Mouse (Mus musculus): Measurements from ENCODE around the gene Nat14.
A peak's percentile ranks its signal among the peaks of the same experiment; 100 is the strongest.

Nat14 gene

DNA sequence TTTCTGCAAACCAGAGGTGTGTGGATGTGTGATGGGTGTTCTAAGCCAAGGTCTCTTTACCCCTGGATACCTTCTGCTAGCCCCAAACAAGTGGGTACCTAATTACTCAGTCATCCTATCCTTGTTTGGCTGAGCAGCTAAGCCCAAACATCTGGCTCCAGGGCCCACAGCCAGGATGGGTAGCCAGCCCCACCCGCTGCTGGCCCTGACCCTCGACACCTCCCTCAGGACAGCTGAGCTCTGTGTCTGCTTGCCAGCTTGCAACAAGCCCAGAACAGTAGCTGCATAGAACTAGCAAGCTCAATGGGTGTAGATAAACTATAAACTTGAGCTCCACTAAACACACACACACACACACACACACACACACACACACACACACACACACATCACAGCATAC is 26.0 kb downstream of the Nat14 start:
- peak; percentile 72 for DNase-seq (ENCODE audit: low read depth, low spot score)

- no peak for DNase-seq (ENCODE audit: low read depth, low spot score)
Measured at GRCm38 (mm10) chr7:4948386-4948785, 26.6 kb downstream of the Nat14 start.

DNA sequence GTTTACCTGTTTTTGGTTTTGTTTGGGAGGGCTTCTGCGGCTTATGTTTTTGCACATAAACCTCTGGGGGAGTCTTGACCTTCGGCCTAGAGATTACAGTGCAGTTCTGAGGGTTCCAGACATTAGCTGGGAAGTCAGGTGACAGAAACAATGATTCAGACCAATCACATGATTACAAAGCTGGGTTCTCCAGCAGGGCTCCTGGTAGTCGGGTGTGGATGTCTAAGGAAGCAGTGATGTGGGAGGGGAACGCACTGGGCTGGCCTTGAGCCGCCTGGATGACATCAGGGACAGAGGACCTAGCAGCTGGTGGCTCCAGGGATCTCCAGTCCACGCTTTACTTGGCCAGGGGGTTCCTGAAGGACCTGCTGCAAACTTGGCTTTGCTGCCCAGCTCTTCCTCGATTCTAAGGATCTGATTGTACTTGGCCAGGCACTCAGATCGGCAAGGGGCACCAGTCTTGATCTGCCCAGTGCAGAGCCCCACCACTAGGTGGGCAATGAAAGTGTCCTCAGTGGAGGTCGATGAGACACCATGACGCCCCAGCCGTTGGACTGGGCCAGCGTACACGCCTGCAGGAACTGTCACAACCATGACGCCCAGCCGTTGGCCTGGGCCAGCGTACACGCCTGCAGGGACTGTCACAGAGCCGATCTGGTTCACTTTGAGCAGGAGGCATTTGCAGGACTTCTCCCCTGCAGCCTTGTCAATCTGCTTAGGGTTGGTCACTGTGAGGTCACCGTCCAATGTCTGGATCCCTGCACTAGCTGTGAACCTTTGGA is 28.9 kb downstream of the Nat14 start:
- DNase-seq (ENCODE audit: low read depth, low spot score) = no peak

GRCm38 (mm10) chr7:4953815-4954445 is 32.1 kb downstream of the Nat14 start:
- no peak for DNase-seq (ENCODE audit: low read depth, low spot score)

DNA sequence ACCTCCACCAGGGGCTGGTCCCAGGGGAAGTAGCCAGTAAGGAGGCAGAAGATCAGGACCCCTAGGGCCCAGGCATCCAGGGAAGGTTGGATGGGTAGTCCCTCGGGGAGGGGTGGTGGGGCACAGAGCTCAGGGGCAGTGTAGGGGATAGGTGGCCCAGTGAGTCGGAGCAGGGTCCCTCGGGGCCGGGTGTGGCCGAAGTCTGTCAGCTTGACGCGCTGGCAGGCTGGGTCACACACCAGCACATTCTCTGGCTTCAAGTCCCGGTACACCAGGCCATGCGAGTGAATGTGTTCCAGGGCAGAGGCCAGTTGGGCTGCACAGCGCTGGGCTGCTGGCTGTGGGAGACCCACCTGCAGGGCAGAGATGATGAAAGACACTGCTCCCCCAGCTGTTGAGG is 35.5 kb downstream of the Nat14 start:
- no peak for DNase-seq (ENCODE audit: low read depth, low spot score)

- no peak for DNase-seq (ENCODE audit: low read depth, low spot score)
Measured at GRCm38 (mm10) chr7:4963527-4963926, 41.7 kb downstream of the Nat14 start.

DNA sequence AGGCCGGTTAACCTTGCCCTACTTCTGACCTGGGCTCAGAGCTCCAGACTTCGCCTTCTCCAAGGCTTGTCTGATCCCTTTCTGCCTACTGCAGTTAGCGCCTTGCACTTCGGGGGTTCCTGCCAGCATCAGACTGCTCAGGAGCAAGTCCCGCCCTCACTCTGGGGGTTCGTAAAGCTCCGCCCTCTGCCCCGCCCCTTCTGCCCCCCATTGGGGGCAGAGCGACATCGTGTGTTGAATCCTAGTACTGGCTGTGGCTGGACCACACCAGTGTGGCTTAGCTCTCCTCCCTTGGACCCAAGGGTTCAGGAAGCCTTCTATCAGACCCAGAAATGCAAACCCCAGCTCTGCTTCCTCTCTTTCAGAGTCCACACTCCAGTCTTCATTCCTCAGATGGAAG is 42.4 kb downstream of the Nat14 start, which contains the start of gene Sbk2:
Gene Sbk2 (minus strand): TSS at position 135 of the 400 bp plus-strand sequence.
- DNase-seq (ENCODE audit: low read depth, low spot score) = peak; percentile 82

- no peak for DNase-seq (ENCODE audit: low read depth, low spot score)
Measured at GRCm38 (mm10) chr7:4964988-4965387, 43.2 kb downstream of the Nat14 start.

GRCm38 (mm10) chr7:4971068-4971467 is 49.2 kb downstream of the Nat14 start, which contains the start of gene Sbk3:
Gene Sbk3, minus strand, starts transcription at chr7:4971168.
- no peak for DNase-seq (ENCODE audit: low read depth, low spot score)

DNA sequence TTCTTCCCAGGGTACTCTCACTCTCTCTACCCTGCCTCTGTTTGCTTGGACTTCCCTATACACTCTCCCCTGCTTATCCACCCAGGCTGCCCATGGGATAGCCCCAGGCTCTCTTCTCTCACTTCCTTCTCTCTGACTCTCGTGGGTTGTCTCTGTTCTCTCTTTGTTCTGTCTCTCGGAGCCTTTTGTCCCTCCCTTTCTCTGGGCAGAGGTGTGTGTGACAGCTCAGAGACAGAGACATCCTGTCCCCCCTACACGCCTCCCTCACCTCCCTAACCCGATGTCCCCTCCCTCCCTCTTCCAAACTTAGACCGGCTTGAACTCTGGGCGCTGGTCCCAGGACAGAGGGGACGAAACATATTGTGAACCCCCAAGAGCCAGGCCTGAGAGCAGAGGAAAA is 49.9 kb downstream of the Nat14 start:
- no peak for DNase-seq (ENCODE audit: low read depth, low spot score)

DNA sequence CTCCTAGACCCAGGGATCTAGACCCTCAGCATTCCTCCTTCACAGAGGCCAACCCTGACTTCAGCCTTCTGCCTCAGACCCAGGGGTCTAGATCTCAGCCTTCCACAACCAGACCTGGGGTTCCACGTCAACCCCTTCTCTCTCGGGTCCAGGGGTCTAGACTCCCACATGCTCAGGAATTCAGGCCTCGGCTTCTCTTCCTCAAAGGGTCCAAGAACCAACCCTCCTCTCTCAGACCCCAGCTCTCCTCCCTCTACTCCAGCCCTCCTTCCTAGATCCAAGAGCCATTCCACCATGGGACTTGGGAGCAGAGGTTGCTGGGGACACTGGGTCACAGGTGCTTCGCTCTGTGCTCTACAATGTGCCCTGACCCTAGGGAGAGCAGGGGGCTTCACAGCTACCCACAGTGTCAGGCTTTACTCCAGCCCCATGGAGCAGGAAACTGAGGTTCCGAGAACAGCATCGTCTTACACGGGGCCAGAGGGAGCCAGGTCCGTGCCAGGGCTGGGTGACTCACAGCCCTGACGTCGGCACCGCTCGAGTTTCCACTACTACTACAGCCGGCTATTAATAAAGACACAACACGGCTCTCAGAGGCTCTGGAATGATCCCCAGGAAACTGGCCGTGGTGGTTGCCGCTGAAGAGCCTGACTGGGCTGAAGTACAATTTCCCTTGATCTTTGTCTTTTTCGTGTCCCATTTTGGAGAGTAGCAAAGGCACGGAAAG is 50.7 kb downstream of the Nat14 start:
- DNase-seq (ENCODE audit: low read depth, low spot score) = peak; percentile 37

All from brain, adult 2 months (tissue).